Mouse (Mus musculus) testis, adult 2 months (tissue): ENCODE measurements around the gene Slc25a20.

Experiments used
- CTCF ChIP-seq: fragments of 200-500 bp; IDR thresholded peaks from 2 replicates; pipeline ENCODE4 v1.5.1; 2012; ENCODE audit warnings: low read depth, mild to moderate bottlenecking, inconsistent platforms, low read length, moderate library complexity; ENCODE audit not compliant: control insufficient read depth, insufficient read depth, insufficient replicate concordance
- POLR2A ChIP-seq: fragments of 200-500 bp; IDR thresholded peaks from 2 replicates; pipeline ENCODE4 v1.6.1; 2012; ENCODE audit warnings: low read depth, mild to moderate bottlenecking, inconsistent platforms, low read length, moderate library complexity; ENCODE audit not compliant: control insufficient read depth

DNA sequence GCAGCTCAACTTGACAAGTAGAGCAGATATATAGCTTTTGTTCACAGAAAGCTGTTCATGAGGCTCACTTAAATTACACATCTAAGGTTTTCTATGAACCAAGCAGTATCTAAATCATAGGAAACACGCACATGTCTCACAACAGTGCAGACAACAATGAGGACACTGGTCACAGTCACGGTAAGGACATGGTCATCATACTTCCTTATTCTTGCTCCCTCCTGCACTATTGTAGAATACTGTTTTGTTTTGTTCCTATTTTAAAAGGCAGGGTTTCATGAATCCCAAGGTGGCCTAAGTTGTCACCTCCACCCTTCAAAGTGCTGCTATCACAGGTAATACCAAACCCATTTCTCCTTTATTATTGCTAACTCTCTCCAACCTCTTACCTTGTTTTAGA lies 22.1 kb upstream of the Slc25a20 start:
- TF ChIP-seq CTCF (no peak), POLR2A (no peak)
